Mouse (Mus musculus) bone marrow, adult 2 months (tissue): ENCODE measurements around the gene Slamf9.

Source experiments
- CTCF ChIP-seq: fragments of 200-500 bp; IDR thresholded peaks from 2 replicates; pipeline ENCODE4 v1.5.1; 2011; ENCODE audit warnings: low read length, control low read depth; ENCODE audit not compliant: control insufficient read depth, insufficient read depth
- POLR2A ChIP-seq: fragments of 200-500 bp; IDR thresholded peaks from 2 replicates; pipeline ENCODE4 v1.6.1; 2011; ENCODE audit warnings: low read depth, mild to moderate bottlenecking, control low read depth, low read length, borderline replicate concordance; ENCODE audit not compliant: control insufficient read depth

GRCm38 (mm10) chr1:172523699-172524101, 48.5 kb downstream of the Slamf9 start:
- no peak for TF ChIP-seq CTCF
- TF ChIP-seq POLR2A: no peak
